Mouse (Mus musculus) adrenal gland, postnatal 36 days (tissue): ENCODE data around the gene Gm19684. TPM values are rescaled to one million over a fixed set of nuclear protein-coding genes. Genes with fewer than 3 reads are reported as not detected.
A peak's percentile ranks its signal among the peaks of the same experiment; 100 is the strongest.

Experiments used
- DNase-seq, 2 experiments: peaks; one replicate each; pipeline ENCODE4 v3.0.0; 2021; ENCODE audit warnings: mixed read lengths in 1 of 2
- total RNA-seq, 2 experiments: library from RNA; stranded (reverse); gene quantifications; 2 replicates each; pipeline ENCODE4 v1.2.3; 2021

The Gm19684 gene
- total RNA-seq, 2 experiments from 2014 or later: 0.16 to 0.30 TPM

DNA sequence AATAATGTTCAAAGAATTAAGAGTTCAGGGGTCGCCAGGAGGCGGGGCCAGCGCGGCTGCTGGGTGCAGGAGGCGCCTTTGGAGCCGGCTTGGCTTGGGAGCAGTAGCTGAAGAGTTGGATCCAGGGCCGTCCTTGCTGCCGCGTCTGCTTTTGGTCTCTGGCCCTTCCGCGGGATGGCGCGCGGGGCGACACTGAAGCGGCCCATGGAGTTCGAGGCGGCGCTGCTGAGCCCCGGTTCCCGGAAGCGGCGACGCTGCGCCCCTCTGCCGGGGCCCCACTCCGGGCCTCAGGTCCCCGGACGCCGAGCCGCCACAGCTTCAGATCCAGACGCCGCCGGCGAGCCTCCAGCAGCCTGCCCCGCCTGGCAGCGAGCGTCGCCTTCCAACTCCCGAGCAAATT, 57.5 kb downstream of the Gm19684 start:
- DNase-seq: peak; percentile 33 to 52

Other genes starting within 250 kb of the Gm19684 start
- 10 to 100 TPM; 37.5 to 40.8 TPM for gene Dhx16, start 241.9 kb upstream of the Gm19684 start, total RNA-seq
- gene 2310061I04Rik, start 224.2 kb upstream of the Gm19684 start, total RNA-seq: 10 to 100 TPM; 47.0 to 49.4 TPM
- 10 to 100 TPM; 26.0 to 33.0 TPM for gene Atat1, start 211.6 kb upstream of the Gm19684 start, total RNA-seq
- 10 to 100 TPM; 92.6 to 97.8 TPM for gene Mrps18b, start 205.3 kb upstream of the Gm19684 start, total RNA-seq
- gene Ppp1r10, start 205.2 kb upstream of the Gm19684 start, total RNA-seq: 100 to 1,000 TPM in 1 of 2 experiments, 10 to 100 TPM in 1; 96.2 to 108 TPM
- gene Abcf1, start 151.9 kb upstream of the Gm19684 start, total RNA-seq: 10 to 100 TPM; 90.0 to 96.2 TPM
- gene Gnl1, start 141.8 kb upstream of the Gm19684 start, total RNA-seq: 10 to 100 TPM; 51.2 to 54.4 TPM
- gene Prr3, start 141.4 kb upstream of the Gm19684 start, total RNA-seq: 10 to 100 TPM; 18.3 to 19.1 TPM
- gene H2-T24, start 101.1 kb upstream of the Gm19684 start, total RNA-seq: 1 to 10 TPM; 6.5 to 9.3 TPM
- 10 to 100 TPM; 57.8 to 68.4 TPM for gene H2-T23, start 88.8 kb upstream of the Gm19684 start, total RNA-seq
- 10 to 100 TPM; 33.5 to 33.8 TPM for gene H2-T22, start 78.9 kb upstream of the Gm19684 start, total RNA-seq
- not detected for gene Gm6034, start 78.7 kb upstream of the Gm19684 start, total RNA-seq
- gene Gm11127, start 63.3 kb upstream of the Gm19684 start, total RNA-seq: 1 to 10 TPM; 4.1 to 6.1 TPM
- gene Gm7030, start 7.7 kb downstream of the Gm19684 start, total RNA-seq: not detected
- not detected for gene Gm8909, start 46.9 kb downstream of the Gm19684 start, total RNA-seq
- not detected for gene H2-T3, start 68.6 kb downstream of the Gm19684 start, total RNA-seq
- 10 to 100 TPM; 44.0 to 49.0 TPM for gene Rpp21, start 136.4 kb downstream of the Gm19684 start, total RNA-seq
- 10 to 100 TPM; 15.7 to 20.0 TPM for gene Trim39, start 150.6 kb downstream of the Gm19684 start, total RNA-seq
- not detected for gene H2-M10.2, start 164.8 kb downstream of the Gm19684 start, total RNA-seq
- gene H2-M10.1, start 204.5 kb downstream of the Gm19684 start, total RNA-seq: not detected
- gene H2-M10.3, start 246.7 kb downstream of the Gm19684 start, total RNA-seq: not detected